Mouse (Mus musculus) neural tube, embryonic 12.5 days (tissue): ENCODE measurements around the gene Recql5. TPM values are rescaled to one million over a fixed set of nuclear protein-coding genes. Genes with fewer than 3 reads are reported as not detected.

ENCODE experiments used
- polyA plus RNA-seq: library from polyadenylated mRNA; unstranded; fragments of >200 nt; fragmentation: Nextera tagmentation; extraction: Ambion mirVana; gene quantifications from 2 replicates; pipeline ENCODE4 v1.2.1, GENCODE M21; 2016

The Recql5 gene
- polyA plus RNA-seq, 1 experiment from 2014 or later, result 30.2 TPM

Other genes starting within 250 kb of the Recql5 start
- gene Grb2, start 224.9 kb downstream of the Recql5 start, polyA plus RNA-seq, result 173 and 186 TPM in 2 replicates
- gene Tmem94, start 168.0 kb downstream of the Recql5 start, polyA plus RNA-seq, result 32.6 and 34.7 TPM in 2 replicates
- gene Caskin2, start 119.8 kb downstream of the Recql5 start, polyA plus RNA-seq, result 14.4 and 16.7 TPM in 2 replicates
- gene Tsen54, start 118.8 kb downstream of the Recql5 start, polyA plus RNA-seq, result 26.4 and 30.7 TPM in 2 replicates
- gene Llgl2, start 109.4 kb downstream of the Recql5 start, polyA plus RNA-seq, result 3.9 and 5.7 TPM in 2 replicates
- 0.11 and 0.19 TPM in 2 replicates for gene Myo15b, start 75.1 kb downstream of the Recql5 start, polyA plus RNA-seq
- 1.8 and 2.7 TPM in 2 replicates for gene Smim5, start 33.5 kb downstream of the Recql5 start, polyA plus RNA-seq
- 0.83 and 1.0 TPM in 2 replicates for gene Smim6, start 21.5 kb downstream of the Recql5 start, polyA plus RNA-seq
- gene Sap30bp, start 195 bp downstream of the Recql5 start, polyA plus RNA-seq, result 53.7 and 54.8 TPM in 2 replicates
- gene Itgb4, start 41.2 kb upstream of the Recql5 start, polyA plus RNA-seq, result 0.99 and 1.4 TPM in 2 replicates
- 100 and 109 TPM in 2 replicates for gene Galk1, start 79.2 kb upstream of the Recql5 start, polyA plus RNA-seq
- gene H3f3b, start 94.5 kb upstream of the Recql5 start, polyA plus RNA-seq, result 2,060 and 2,115 TPM in 2 replicates
- gene Unk, start 96.8 kb upstream of the Recql5 start, polyA plus RNA-seq, result 47.9 and 48.6 TPM in 2 replicates
- 1.3 and 1.7 TPM in 2 replicates for gene Unc13d, start 144.5 kb upstream of the Recql5 start, polyA plus RNA-seq
- 97.0 and 110 TPM in 2 replicates for gene Wbp2, start 153.5 kb upstream of the Recql5 start, polyA plus RNA-seq
- gene Trim47, start 193.7 kb upstream of the Recql5 start, polyA plus RNA-seq, result 3.7 and 5.0 TPM in 2 replicates
- 2.0 and 2.1 TPM in 2 replicates for gene Trim65, start 197.7 kb upstream of the Recql5 start, polyA plus RNA-seq
- 83.7 and 85.5 TPM in 2 replicates for gene Mrpl38, start 205.4 kb upstream of the Recql5 start, polyA plus RNA-seq
- gene Fbf1, start 234.7 kb upstream of the Recql5 start, polyA plus RNA-seq, result 63.2 and 67.0 TPM in 2 replicates